17 mouse cellular contexts compared by ENCODE assay signal in the genomic region with DNA sequence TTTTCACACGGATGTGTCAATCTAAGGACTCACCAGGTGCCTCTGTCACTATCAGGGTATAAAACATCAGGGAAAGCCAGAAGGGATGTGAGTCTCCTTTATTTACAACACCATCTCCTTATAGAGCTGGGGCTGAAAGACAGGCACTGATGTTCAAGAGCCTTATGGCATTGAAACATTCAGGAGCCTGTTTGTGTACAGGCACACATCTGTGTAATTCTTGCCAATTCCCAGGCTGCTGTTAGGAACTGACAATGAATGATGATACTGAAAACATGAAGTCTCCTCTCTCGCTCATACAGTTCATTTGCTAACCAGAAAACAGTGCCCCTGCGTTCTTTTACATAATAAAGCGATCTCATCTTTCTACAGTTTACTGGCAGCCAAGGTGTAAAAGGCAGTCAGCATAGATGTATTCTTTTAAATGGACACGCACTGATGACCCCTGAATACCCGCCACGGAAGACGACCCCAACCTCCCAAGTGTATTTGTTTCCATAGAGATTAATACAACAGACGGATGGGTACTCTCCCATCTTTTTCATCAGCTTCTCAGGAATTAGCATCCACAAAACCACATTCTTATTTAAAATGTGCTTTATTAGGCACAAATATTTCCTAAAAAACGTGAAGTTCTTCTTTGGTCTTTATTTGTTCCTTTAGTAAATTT. TPM values are rescaled to one million over a fixed set of nuclear protein-coding genes. Genes with fewer than 3 reads are reported as not detected.
"Had no signal": no experiment of that assay in that cellular context is flagged by ENCODE, and none has a peak within 500 bp of the region (broad histone marks: within the 10 kb centered on the region; RNA-seq: fewer than 3 reads in every experiment).

No protein-coding gene starts in this region.

- ATAC-seq: liver, embryonic 12.5 days had no signal

- H3K9me3 ChIP-seq: limb, embryonic 15.5 days; liver, embryonic 12.5 days; midbrain, embryonic 12.5 days had no signal

- H3K36me3 ChIP-seq: limb, embryonic 15.5 days; liver, embryonic 12.5 days; midbrain, embryonic 12.5 days had no signal

- H3K9ac ChIP-seq: limb, embryonic 15.5 days; liver, embryonic 12.5 days; lung, embryonic 14.5 days; midbrain, embryonic 12.5 days had no signal

- H3K4me3 ChIP-seq: limb, embryonic 15.5 days; liver, embryonic 12.5 days; midbrain, embryonic 12.5 days had no signal

- H3K4me2 ChIP-seq: limb, embryonic 15.5 days; liver, embryonic 12.5 days; lung, embryonic 14.5 days; midbrain, embryonic 12.5 days had no signal

- H3K27ac ChIP-seq: kidney, postnatal 0 days; limb, embryonic 15.5 days; liver, embryonic 12.5 days; midbrain, embryonic 12.5 days had no signal

- DNase-seq: kidney, adult 11 months; kidney, adult 9 months; kidney, postnatal 36 days; layer of hippocampus, adult 9-11 months; layer of hippocampus, postnatal 36 days; lung, embryonic 14.5 days; lung, postnatal 10 days; lung, postnatal 4 days; thymus, adult 2 months; thymus, postnatal 25 days had no signal

- H3K4me1 ChIP-seq: liver, embryonic 12.5 days had no signal

RNA-seq across cellular contexts. Expression of gene Sst, which starts 2.7 kb away (rescaled TPM):
- polyA plus RNA-seq: kidney, postnatal 0 days; liver, embryonic 12.5 days; lung, embryonic 14.5 days; urinary bladder, adult 2 months had no signal

RNA-seq across cellular contexts. Expression of gene Rtp2, which starts 44.1 kb away (rescaled TPM):
- polyA plus RNA-seq: kidney, postnatal 0 days; limb, embryonic 11.5 days; limb, embryonic 15.5 days; liver, embryonic 12.5 days; liver, embryonic 16.5 days; lung, embryonic 14.5 days; midbrain, embryonic 12.5 days; thymus, adult 2 months; urinary bladder, adult 2 months had no signal
